In the genomic region with DNA sequence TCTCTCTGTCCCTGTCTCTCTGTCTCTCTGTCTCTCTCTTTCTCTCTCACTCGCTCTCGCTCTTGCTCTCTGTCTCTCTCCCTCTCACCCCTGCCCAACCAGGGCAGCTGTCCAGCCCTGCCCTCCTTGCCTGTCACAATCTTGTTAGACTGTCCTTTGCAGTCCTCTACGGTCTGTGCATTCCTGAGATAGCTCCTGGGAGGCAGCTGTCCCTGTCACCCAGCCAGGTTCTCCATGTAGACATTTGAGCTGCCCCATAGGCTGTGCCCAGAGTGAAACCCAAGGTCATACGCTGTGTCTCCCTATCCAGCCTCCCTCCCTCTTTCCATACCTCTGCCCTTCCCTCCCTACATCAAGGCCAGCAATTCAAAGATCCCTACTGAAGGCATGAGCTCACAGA, we compare ENCODE assay signal across 17 mouse cellular contexts. TPM values are rescaled to one million over a fixed set of nuclear protein-coding genes. Genes with fewer than 3 reads are reported as not detected.
A peak's percentile ranks its signal among the peaks of the same experiment; 100 is the strongest.
DNase-seq lines count a peak whose midpoint lies in the region; ATAC-seq and TF ChIP-seq lines count a peak whose summit lies in the region.
"Had no signal": no experiment of that assay in that cellular context is flagged by ENCODE, and none has a peak within 500 bp of the region (broad histone marks: within the 10 kb centered on the region; RNA-seq: fewer than 3 reads in every experiment).

No protein-coding gene starts in this region.

- no peaks in the 10 kb centered on the region for H3K79me2 ChIP-seq in heart, adult 2 months (replicated peaks; ENCODE audit: control insufficient read depth, insufficient read depth, low read length)

- no peak overlapping the region for H3K4me3 ChIP-seq in kidney, embryonic 16.5 days (ENCODE audit: low read length)
- no peak overlapping the region for H3K4me3 ChIP-seq in heart, adult 2 months
- no peak overlapping the region for H3K4me3 ChIP-seq in hindbrain, embryonic 11.5 days (ENCODE audit: low read depth, low read length)
- H3K4me3 ChIP-seq: kidney, embryonic 15.5 days; midbrain, embryonic 10.5 days had no signal

- H3K27ac ChIP-seq in kidney, embryonic 16.5 days (ENCODE audit: low read length) = no peak overlapping the region
- H3K27ac ChIP-seq in heart, adult 2 months = peak overlapping the region; percentile 4
- no peak overlapping the region for H3K27ac ChIP-seq in hindbrain, embryonic 11.5 days (ENCODE audit: low read depth, low read length)
- H3K27ac ChIP-seq: kidney, embryonic 15.5 days; midbrain, embryonic 10.5 days had no signal

- WGBS in kidney, embryonic 16.5 days = 64% methylated on average over 4 of the region's 4 CpGs
- 51% methylated on average over 4 of the region's 4 CpGs for WGBS in heart, adult 2 months
- 75% methylated on average over 4 of the region's 4 CpGs for WGBS in hindbrain, embryonic 11.5 days

- DNase-seq in kidney, postnatal 10 days = no peak
- DNase-seq in heart, adult 2 months = peak; percentile 53 to 71
- peak; percentile 77 to 84 for DNase-seq in heart, postnatal 10 days
- no peak for DNase-seq in left cerebral cortex, adult 11 months (ENCODE audit: low spot score)
- no peak for DNase-seq in hindbrain, embryonic 11.5 days (ENCODE audit: low spot score)
- DNase-seq in layer of hippocampus, postnatal 10 days (ENCODE audit: low spot score in 2 of 2) = no peak
- no peak for DNase-seq in thymus, postnatal 14 days
- DNase-seq: B cell, adult 2 months; cerebellum, adult 2 months; layer of hippocampus, adult 9-11 months; liver; lung, postnatal 10 days had no signal

- no peak overlapping the region for H3K4me2 ChIP-seq in kidney, embryonic 16.5 days (replicated peaks; ENCODE audit: low read depth, low read length)
- H3K4me2 ChIP-seq in hindbrain, embryonic 11.5 days (replicated peaks; ENCODE audit: low read depth, low read length) = no peak overlapping the region
- H3K4me2 ChIP-seq: kidney, embryonic 15.5 days had no signal

- no peak for TF ChIP-seq CTCF in heart, adult 2 months (IDR thresholded peaks at IDR 0.05)

- intact Hi-C loops in heart, adult 2 months (cut with DNase I) = no loop called here
- intact Hi-C loops in heart, postnatal 10 days (cut with DNase I) = no loop called here

- H3K9ac ChIP-seq in kidney, embryonic 16.5 days (replicated peaks; ENCODE audit: low read length) = no peak overlapping the region
- H3K9ac ChIP-seq in heart, adult 2 months (ENCODE audit: low read depth, low read length) = no peak overlapping the region
- no peak overlapping the region for H3K9ac ChIP-seq in hindbrain, embryonic 11.5 days (ENCODE audit: low read depth, low read length)
- H3K9ac ChIP-seq: kidney, embryonic 15.5 days had no signal

- H3K9me3 ChIP-seq in kidney, embryonic 16.5 days (ENCODE audit: low read length) = no peaks in the 10 kb centered on the region
- H3K9me3 ChIP-seq in hindbrain, embryonic 11.5 days (ENCODE audit: control insufficient read depth, low read length) = no peaks in the 10 kb centered on the region
- H3K9me3 ChIP-seq: G1E; kidney, embryonic 15.5 days; midbrain, embryonic 10.5 days had no signal

- H3K36me3 ChIP-seq in kidney, embryonic 16.5 days (ENCODE audit: insufficient read depth, low read length) = no peaks in the 10 kb centered on the region
- no peaks in the 10 kb centered on the region for H3K36me3 ChIP-seq in heart, adult 2 months (ENCODE audit: control insufficient read depth, insufficient read depth, low read length)
- H3K36me3 ChIP-seq in hindbrain, embryonic 11.5 days (ENCODE audit: control insufficient read depth, insufficient read depth, low read length) = no peaks in the 10 kb centered on the region
- H3K36me3 ChIP-seq: G1E; kidney, embryonic 15.5 days; midbrain, embryonic 10.5 days had no signal

- H3K4me1 ChIP-seq in kidney, embryonic 16.5 days (ENCODE audit: insufficient read depth, low read length) = no peaks in the 10 kb centered on the region
- H3K4me1 ChIP-seq in heart, adult 2 months (ENCODE audit: control insufficient read depth, insufficient read depth, low read length) = no peaks in the 10 kb centered on the region
- no peaks in the 10 kb centered on the region for H3K4me1 ChIP-seq in hindbrain, embryonic 11.5 days (replicated peaks; ENCODE audit: control insufficient read depth, insufficient read depth, low read length)
- H3K4me1 ChIP-seq: kidney, embryonic 15.5 days had no signal

- no peaks in the 10 kb centered on the region for H3K27me3 ChIP-seq in kidney, embryonic 16.5 days (ENCODE audit: insufficient read depth, low read length)
- no peaks in the 10 kb centered on the region for H3K27me3 ChIP-seq in heart, adult 2 months (ENCODE audit: control insufficient read depth, insufficient read depth, low read length)
- H3K27me3 ChIP-seq in hindbrain, embryonic 11.5 days (ENCODE audit: control insufficient read depth, insufficient read depth, low read length) = no peaks in the 10 kb centered on the region
- H3K27me3 ChIP-seq: kidney, embryonic 15.5 days had no signal

- 0 out of 2 replicates have a peak, but pooled peaks have one; percentile 11 for ATAC-seq in kidney, embryonic 16.5 days (ENCODE audit: low FRiP score, low TSS enrichment)
- no peak for ATAC-seq in hindbrain, embryonic 11.5 days (ENCODE audit: low FRiP score)

- no peak for TF ChIP-seq POLR2A in heart, adult 2 months (IDR thresholded peaks at IDR 0.05; ENCODE audit: insufficient read depth, low read depth, low read length)

- TF ChIP-seq EP300 in heart, adult 2 months (IDR thresholded peaks at IDR 0.05; ENCODE audit: insufficient read depth, low read depth, low read length) = peak; percentile 57; the same call in 1 of the 2 replicates

RNA-seq across cellular contexts. Expression of gene Myom3, which starts 13.2 kb away (rescaled TPM):
- 0.76 and 0.86 TPM in 2 replicates for polyA plus RNA-seq in kidney, embryonic 16.5 days (2015; fragmentation: Nextera tagmentation; extraction: Ambion mirVana)
- 1 to 10 TPM in 1 of 2 experiments, under 1 TPM in 1; 0.61 to 1.5 TPM for total RNA-seq in heart, adult 2 months (2021)
- polyA plus RNA-seq in heart, adult 2 months (2012; rRNA removed) = 1.4 and 1.6 TPM in 2 replicates
- under 1 TPM; 0.77 to 0.84 TPM for total RNA-seq in heart, postnatal 10 days (2021)
- 0.22 and 0.25 TPM in 2 replicates for polyA plus RNA-seq in hindbrain, embryonic 11.5 days (2014; fragmentation: Nextera tagmentation; extraction: Ambion mirVana)
- total RNA-seq in layer of hippocampus, postnatal 10 days (2021) = 1 to 10 TPM; 2.0 to 2.4 TPM
- polyA plus RNA-seq: G1E had no signal

RNA-seq across cellular contexts. Expression of gene Il22ra1, which starts 44.7 kb away (rescaled TPM):
- polyA plus RNA-seq in kidney, embryonic 16.5 days (2015; fragmentation: Nextera tagmentation; extraction: Ambion mirVana) = 0.11 TPM in 1 of 2 replicates, not detected in the other
- under 1 TPM; 0.30 to 0.42 TPM for total RNA-seq in heart, adult 2 months (2021)
- polyA plus RNA-seq in heart, adult 2 months (2012; rRNA removed) = 0.15 and 0.23 TPM in 2 replicates
- under 1 TPM; 0.22 to 0.64 TPM for total RNA-seq in heart, postnatal 10 days (2021)
- polyA plus RNA-seq in hindbrain, embryonic 11.5 days (2014; fragmentation: Nextera tagmentation; extraction: Ambion mirVana) = not detected in 2 replicates
- under 1 TPM; 0.13 to 0.18 TPM for total RNA-seq in layer of hippocampus, postnatal 10 days (2021)
- polyA plus RNA-seq: cerebellum, adult 2 months; G1E; midbrain, embryonic 10.5 days; neural tube, embryonic 11.5 days had no signal

Comparison
In these comparisons a context has a peak if more than half of its experiments do, and no peak if none do; other contexts are left out.
1. DNase-seq: peak in heart, adult 2 months (2 of 2) and heart, postnatal 10 days (2 of 2); none in kidney, postnatal 10 days (single experiment), left cerebral cortex, adult 11 months (single experiment), hindbrain, embryonic 11.5 days (single experiment), layer of hippocampus, postnatal 10 days (0 of 2) and thymus, postnatal 14 days (single experiment).